7 mouse cellular contexts compared by ENCODE assay signal in the genomic region with DNA sequence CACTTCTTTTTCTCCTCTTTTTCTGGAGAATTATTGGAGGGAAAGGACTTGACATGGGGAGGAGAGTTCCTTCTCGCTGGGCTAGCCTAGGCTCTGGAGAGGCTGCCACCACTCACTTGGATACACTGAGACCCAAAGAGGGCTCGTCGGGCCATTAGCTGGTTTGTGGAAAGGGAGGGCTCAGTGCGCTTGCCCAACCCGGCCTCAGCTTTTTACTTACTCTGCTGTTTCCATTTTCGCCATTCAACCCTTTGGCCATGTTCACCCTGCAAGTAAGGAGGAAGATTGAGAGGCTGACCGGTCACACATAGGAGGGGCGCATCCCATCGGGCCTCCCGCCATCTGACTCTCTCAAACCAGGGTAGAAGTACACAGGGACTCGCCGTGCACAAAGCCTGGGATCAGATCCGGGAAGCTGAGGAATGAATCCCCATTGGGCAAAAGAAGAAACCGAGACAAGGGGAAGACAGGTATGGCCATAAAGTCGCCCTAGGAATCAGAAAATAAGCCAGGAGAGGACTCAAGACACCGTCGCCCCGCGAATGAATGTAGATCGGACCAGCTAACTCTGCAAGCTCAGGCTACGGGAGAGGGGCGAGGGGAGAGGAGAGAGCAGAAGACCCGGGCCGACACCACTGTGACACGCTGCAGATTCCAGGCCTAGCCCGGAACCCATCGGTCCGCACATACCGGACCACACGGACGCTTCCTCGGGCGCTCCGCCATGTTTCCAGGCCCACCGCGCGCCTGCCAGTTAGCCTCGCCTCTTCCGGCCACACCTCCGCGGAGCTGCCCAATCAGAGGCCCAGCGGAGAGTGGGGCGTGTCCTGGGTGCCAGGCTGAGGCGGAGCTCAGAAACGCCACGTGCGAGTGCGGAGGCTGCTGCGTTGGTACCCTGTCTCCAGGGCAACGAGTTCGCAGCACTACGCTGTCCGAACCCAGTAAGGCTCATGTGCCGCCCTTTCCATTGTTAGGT. TPM values are rescaled to one million over a fixed set of nuclear protein-coding genes. Genes with fewer than 3 reads are reported as not detected.
A peak's percentile ranks its signal among the peaks of the same experiment; 100 is the strongest.
DNase-seq lines count a peak whose midpoint lies in the region; ATAC-seq and TF ChIP-seq lines count a peak whose summit lies in the region.

Gene Spout1 (minus strand): TSS at position 760 of the 976 bp plus-strand sequence.

- H3K27ac ChIP-seq in embryonic facial prominence, embryonic 10.5 days (replicated peaks) = peak within 1 kb of the TSS; percentile 84
- H3K27ac ChIP-seq in intestine, postnatal 0 days (ENCODE audit: low read depth, low read length) = no peak within 1 kb of the TSS
- no peak within 1 kb of the TSS for H3K27ac ChIP-seq in midbrain, embryonic 12.5 days (replicated peaks)
- H3K27ac ChIP-seq in small intestine, adult 2 months (ENCODE audit: insufficient read depth, low read depth, low read length) = no peak within 1 kb of the TSS

- H3K4me1 ChIP-seq in embryonic facial prominence, embryonic 10.5 days = peaks cover 11% of the 10 kb centered on the region
- no peaks in the 10 kb centered on the region; the same call in 1 of the 2 replicates for H3K4me1 ChIP-seq in intestine, postnatal 0 days (replicated peaks; ENCODE audit: control insufficient read depth, insufficient read depth, low read length)
- H3K4me1 ChIP-seq in midbrain, embryonic 12.5 days = peaks cover 10% of the 10 kb centered on the region
- H3K4me1 ChIP-seq in small intestine, adult 2 months (ENCODE audit: control insufficient read depth, insufficient read depth, insufficient read length, low read length) = peaks cover 5% of the 10 kb centered on the region

- no peak for TF ChIP-seq CTCF in intestine, postnatal 0 days (IDR thresholded peaks at IDR 0.05; ENCODE audit: low read depth)
- TF ChIP-seq CTCF in small intestine, adult 2 months (IDR thresholded peaks at IDR 0.05; ENCODE audit: extremely low read depth, insufficient read length, insufficient replicate concordance, low read depth, low read length) = no peak

- H3K36me3 ChIP-seq in embryonic facial prominence, embryonic 10.5 days (replicated peaks) = peaks cover 45% of the 10 kb centered on the region
- peaks cover 35% of the 10 kb centered on the region for H3K36me3 ChIP-seq in intestine, postnatal 0 days (ENCODE audit: control insufficient read depth, insufficient read depth)
- H3K36me3 ChIP-seq in midbrain, embryonic 12.5 days = peaks cover 38% of the 10 kb centered on the region
- H3K36me3 ChIP-seq in small intestine, adult 2 months (ENCODE audit: control insufficient read depth, insufficient read depth, low read length) = peaks cover 28% of the 10 kb centered on the region

- peak; percentile 62 for TF ChIP-seq POLR2A in small intestine, adult 2 months (IDR thresholded peaks at IDR 0.05; ENCODE audit: low read depth, low read length)

- DNase-seq in adrenal gland, postnatal 10 days = peak; percentile 97
- DNase-seq in embryonic facial prominence, embryonic 10.5 days (ENCODE audit: low spot score) = peak; percentile 99
- DNase-seq in gonadal fat pad, adult 2 months (ENCODE audit: low read depth) = no peak
- peak; percentile 98 for DNase-seq in left cerebral cortex, postnatal 4 days

- intact Hi-C loops in left cerebral cortex, postnatal 4 days (cut with DNase I) = no loop called here

- H3K9ac ChIP-seq in intestine, postnatal 0 days (ENCODE audit: low read depth, low read length) = peak within 1 kb of the TSS; percentile 48
- peak within 1 kb of the TSS; percentile 67 for H3K9ac ChIP-seq in midbrain, embryonic 12.5 days (replicated peaks)

- WGBS in embryonic facial prominence, embryonic 10.5 days = 3% methylated on average over 54 of the region's 54 CpGs
- 1% methylated on average over 52 of the region's 54 CpGs for WGBS in intestine, postnatal 0 days
- 4% methylated on average over 52 of the region's 54 CpGs for WGBS in midbrain, embryonic 12.5 days
- 1% methylated on average over 54 of the region's 54 CpGs for WGBS in small intestine, adult 2 months

- peaks cover 7% of the 10 kb centered on the region; the same call in 1 of the 2 replicates for H3K9me3 ChIP-seq in embryonic facial prominence, embryonic 10.5 days
- no peaks in the 10 kb centered on the region for H3K9me3 ChIP-seq in intestine, postnatal 0 days (ENCODE audit: control insufficient read depth)
- H3K9me3 ChIP-seq in midbrain, embryonic 12.5 days = no peaks in the 10 kb centered on the region

- H3K27me3 ChIP-seq in embryonic facial prominence, embryonic 10.5 days (replicated peaks; ENCODE audit: low read depth, poor library complexity, severe bottlenecking) = no peaks in the 10 kb centered on the region; the same call in 1 of the 2 replicates
- no peaks in the 10 kb centered on the region for H3K27me3 ChIP-seq in intestine, postnatal 0 days (replicated peaks; ENCODE audit: control insufficient read depth, insufficient read depth, low read length)
- peaks cover 9% of the 10 kb centered on the region for H3K27me3 ChIP-seq in midbrain, embryonic 12.5 days
- no peaks in the 10 kb centered on the region for H3K27me3 ChIP-seq in small intestine, adult 2 months (ENCODE audit: control insufficient read depth, insufficient read depth, low read length)

- ATAC-seq in intestine, postnatal 0 days = peak; percentile 96
- peak; percentile 99 for ATAC-seq in midbrain, embryonic 12.5 days (ENCODE audit: low FRiP score, low read depth)

- peak within 1 kb of the TSS; percentile 66 for H3K4me2 ChIP-seq in intestine, postnatal 0 days (replicated peaks; ENCODE audit: low read depth)
- peak within 1 kb of the TSS; percentile 91 for H3K4me2 ChIP-seq in midbrain, embryonic 12.5 days (replicated peaks)

- H3K4me3 ChIP-seq in embryonic facial prominence, embryonic 10.5 days = peak within 1 kb of the TSS; percentile 77
- H3K4me3 ChIP-seq in intestine, postnatal 0 days (ENCODE audit: low read depth, low read length) = peak within 1 kb of the TSS; percentile 56
- H3K4me3 ChIP-seq in midbrain, embryonic 12.5 days = peak within 1 kb of the TSS; percentile 64
- H3K4me3 ChIP-seq in small intestine, adult 2 months (ENCODE audit: low read depth, low read length) = peak within 1 kb of the TSS; percentile 87

RNA-seq across cellular contexts. Expression of gene Spout1, which starts in this region (rescaled TPM):
- total RNA-seq in adrenal gland, postnatal 10 days (2021) = 10 to 100 TPM; 18.1 TPM
- polyA plus RNA-seq in embryonic facial prominence, embryonic 10.5 days (2016; fragmentation: Nextera tagmentation; extraction: Ambion mirVana) = 95.4 and 98.5 TPM in 2 replicates
- 24.3 and 27.3 TPM in 2 replicates for polyA plus RNA-seq in gonadal fat pad, adult 2 months (2012; rRNA removed)
- polyA plus RNA-seq in intestine, postnatal 0 days (2015; fragmentation: Nextera tagmentation; extraction: Ambion mirVana) = 17.3 and 18.7 TPM in 2 replicates
- total RNA-seq in left cerebral cortex, postnatal 4 days (2021) = 10 to 100 TPM; 36.7 to 37.7 TPM
- 60.4 and 64.0 TPM in 2 replicates for polyA plus RNA-seq in midbrain, embryonic 12.5 days (2016; fragmentation: Nextera tagmentation; extraction: Ambion mirVana)
- 10.9 and 16.8 TPM in 2 replicates for polyA plus RNA-seq in small intestine, adult 2 months (2012; rRNA removed)
